Mouse (Mus musculus): ENCODE measurements around the gene Lrpprc. TPM values are rescaled to one million over a fixed set of nuclear protein-coding genes. Genes with fewer than 3 reads are reported as not detected.

The Lrpprc gene
- total RNA-seq, 2 experiments from 2014 or later: 66.4 to 68.3 TPM

DNA sequence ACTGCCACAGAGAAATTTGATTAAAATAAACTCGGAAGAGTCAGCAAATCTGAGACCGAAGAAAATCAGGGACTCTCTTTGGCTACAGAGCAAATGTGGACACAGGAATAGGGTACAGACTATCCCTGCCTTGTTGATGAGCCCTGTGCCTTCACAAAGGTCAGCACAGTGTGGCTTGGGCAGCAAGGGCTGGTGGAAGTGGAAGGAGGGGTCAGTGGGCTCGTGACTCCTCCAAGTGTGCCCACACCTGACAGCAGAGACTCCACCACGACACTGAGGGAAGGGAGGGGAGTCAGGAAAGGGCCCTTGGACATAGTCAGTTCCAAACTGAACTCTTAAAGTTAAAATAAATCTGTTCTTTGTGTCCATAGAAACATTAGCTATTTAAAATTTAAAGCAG is 75.7 kb downstream of the Lrpprc start:
- DNase-seq: no peak

DNA sequence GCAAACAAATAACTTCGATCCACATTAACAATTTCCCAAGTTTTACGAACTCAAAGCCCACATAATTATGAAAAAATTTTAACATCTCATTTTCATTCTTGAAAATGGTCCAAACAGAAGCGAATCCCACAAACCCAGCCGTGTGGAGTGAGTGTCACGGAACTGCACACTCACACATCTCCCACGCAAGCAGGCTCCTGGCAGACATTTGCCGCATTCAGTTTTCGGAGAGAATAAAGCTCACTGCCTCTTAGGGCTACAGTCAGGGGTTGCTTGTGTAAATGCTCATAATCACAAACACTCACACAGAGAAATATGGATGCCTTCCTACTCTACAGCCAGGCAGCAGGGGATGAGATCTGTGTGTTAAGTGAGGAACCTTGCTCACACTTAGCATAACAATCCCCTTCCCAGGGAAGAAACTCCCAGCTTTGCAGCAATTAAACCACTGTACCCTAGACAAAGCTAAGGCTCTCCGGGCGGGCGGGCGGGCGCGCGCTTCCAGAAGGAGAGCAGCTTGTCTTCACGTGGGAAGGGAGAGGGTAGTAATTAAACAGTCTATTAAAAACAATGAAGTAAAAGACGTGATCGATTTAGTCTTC is 76.9 kb downstream of the Lrpprc start:
- DNase-seq: peak; percentile 27 to 39

DNA sequence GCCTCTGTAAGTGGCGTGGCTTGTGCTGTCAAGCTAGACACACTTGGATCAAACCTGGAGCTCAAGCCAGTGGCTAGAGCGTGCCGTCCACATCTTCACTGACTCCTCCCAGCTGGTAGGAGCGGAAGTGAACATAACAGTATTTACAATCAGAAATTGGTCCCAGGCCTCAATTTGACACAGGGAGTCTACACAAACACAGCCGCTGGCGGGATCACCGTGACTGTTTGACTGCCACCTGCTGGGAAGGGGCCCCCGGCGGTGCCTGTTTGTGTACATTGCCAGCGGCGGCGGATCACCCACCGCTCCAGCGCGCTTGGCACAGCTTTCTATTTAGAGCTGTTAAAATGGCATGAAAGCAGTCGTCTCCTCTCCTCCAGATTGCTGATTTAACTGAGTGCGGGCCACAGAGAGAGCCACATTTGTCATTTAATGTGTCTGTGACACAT is 81.2 kb downstream of the Lrpprc start:
- DNase-seq: peak; percentile 34 to 37

DNA sequence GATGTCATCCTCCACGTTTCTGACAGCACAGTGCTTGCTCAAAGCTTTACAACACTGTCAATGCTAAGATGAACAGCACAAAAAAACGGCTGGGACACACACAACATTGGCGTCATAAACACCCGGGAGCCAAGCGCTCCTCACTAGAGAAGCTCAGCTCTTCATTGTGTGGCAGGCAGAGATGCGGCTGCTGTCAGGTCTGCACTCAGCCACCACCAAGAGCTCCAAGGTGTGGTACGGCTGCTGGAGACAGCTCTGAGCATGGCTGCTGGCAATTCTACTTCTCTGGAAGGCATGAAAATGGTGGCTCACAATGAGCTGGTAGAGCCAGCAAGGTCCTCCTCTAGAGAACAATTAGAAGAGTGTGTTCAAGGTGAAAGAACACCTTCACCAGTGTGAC is 81.8 kb downstream of the Lrpprc start:
- no peak for DNase-seq

DNA sequence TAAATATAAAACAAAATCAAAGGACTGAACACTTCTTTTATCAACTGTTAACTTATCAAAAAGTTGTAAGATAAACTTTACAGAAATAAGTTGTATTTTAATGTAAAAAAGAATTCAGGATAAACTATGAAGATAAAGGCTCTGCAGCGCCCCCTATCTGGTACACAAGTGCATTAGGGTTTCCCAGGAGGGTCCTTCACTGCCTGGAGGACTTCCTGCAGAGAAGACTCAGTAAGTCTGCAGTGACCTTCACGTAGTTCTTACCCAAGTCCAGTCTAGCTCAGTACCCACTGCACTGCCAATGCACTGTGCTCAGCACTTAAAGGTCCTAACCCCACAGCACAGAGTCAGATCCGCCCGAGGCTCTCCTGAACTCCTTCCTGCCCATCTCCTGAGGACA is 83.2 kb downstream of the Lrpprc start:
- no peak for DNase-seq

DNA sequence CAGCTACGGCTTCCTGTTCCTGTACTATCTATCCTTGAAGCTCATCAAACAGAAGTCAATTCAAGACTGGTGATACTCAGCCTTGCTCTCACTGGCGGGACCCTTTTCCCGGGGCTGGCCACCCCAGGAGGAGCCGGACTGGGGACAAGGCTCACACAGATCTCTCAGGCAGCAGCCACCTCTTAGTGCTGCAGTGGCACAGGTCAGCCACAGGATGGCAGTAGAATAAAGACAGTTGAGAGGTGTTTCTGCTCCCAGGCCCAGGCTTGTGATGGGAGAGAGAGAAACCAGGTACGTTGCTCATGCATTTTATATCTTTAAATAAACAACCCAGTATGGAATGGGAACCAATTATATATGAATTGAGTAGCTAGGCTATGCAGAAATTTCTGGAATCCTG is 91.9 kb downstream of the Lrpprc start:
- DNase-seq: peak; percentile 64 to 66

DNA sequence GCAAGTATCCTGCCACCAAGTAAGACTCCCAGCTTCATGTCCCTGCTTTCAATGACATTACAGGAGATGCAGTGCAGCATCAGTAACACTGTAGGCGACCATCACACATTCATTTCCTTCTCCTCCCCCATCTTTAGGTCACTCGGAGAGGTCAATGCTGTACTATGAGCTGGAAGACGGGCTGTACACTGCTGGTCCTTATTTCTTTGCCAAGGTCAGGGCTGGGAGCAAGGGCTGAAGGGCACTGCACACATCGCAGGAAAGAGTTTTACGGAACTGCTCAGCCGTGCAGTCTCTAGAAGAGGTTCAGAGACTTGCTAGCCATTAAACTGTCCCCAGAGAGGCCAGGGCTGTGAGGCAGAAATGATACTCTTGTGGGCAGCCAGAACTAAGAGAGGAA is 94.1 kb downstream of the Lrpprc start:
- DNase-seq: no peak

DNA sequence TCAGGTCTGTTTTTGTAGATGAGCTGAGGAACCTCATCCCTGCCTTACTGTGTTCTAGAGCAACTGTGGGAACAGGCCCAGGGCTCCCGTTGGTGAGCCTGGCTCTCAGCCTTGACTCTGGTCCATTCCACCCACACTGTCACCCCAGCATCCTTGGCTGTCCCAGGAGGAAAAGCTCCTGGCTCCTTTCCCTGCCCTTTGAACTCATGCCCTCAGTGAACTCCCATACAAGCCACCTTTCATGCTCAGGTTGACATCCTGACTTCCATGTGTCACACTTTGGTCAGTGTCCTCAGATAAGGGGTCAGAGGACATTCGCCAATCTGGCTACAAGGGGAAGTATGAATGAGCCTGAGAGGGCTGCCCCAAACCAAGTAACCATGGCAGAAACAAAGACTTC is 96.8 kb downstream of the Lrpprc start:
- DNase-seq: no peak

DNA sequence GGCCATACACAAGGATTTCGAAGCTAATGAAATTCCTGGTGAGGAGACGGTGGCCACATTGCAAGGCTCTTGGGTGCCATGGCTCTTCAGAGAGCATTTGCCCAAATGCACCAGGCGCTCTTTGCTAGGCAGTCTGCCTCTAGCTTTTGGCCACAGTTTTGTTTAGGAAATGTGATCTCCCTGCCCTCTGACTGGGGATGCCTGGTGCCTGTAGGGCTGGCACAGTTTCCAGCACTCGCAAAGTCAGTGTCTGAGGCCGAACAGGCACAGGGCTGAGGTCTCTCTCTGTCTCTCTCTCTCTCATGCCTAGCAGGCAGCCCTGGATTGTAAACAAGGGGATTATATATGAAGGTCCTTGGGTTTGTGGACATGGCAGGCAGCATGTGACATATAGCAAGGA is 100.5 kb downstream of the Lrpprc start:
- DNase-seq: no peak

DNA sequence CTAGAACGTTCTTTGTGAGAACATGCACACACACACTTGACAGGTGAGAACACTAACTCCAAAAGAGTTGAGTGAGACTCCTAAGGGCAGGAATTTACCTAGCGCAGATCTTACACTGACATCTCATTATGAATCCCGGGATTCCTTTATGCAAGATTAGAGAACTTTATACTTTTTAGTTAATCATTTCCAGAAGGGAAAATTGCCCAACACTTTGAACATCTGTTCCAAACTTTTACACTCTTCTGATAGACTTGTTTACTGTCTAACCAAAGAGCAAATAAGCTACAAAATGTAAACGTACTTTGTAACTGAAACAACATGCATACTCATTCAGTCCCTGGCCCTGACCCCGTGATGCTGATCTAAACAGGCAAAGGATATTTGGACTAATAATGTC is 101.3 kb downstream of the Lrpprc start:
- DNase-seq: no peak

DNA sequence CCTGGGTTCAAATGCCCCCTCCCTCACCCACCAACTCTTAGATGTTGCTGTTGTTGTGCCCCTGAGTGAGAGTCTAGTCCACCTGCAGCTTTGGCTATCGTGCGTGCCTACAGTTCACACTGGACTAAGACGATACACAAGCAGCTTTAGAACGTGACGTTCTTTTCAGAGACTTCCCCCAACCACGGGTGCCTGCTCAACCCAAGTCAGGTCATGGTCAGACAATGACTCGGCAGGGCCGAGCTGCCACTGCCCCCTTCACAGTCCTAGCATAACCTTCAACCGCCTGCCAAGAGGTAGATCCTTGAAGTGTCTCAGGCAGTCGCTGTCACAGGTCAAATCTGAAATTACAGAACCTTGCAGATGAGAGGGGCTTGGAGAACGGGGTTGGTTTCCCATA is 101.8 kb downstream of the Lrpprc start:
- no peak for DNase-seq

DNA sequence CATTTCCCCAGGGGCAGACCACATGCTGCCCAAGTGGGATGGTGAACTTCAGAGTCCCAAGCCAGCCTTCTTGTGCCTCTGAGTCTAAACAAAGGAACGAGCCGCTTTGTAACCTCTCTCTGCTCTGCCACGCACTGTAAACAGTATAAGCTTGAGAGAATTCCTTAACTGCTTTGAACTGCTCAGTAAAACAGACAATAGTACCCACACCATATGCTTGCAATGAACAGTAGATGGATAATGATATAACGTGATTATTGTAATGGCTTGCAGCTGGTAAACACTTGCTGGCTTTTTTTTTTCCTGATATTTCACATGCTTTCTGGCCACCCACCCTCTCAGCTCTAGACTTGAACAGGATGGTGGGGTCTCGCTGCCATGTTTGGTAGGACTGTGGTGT is 102.6 kb downstream of the Lrpprc start:
- DNase-seq: no peak

DNA sequence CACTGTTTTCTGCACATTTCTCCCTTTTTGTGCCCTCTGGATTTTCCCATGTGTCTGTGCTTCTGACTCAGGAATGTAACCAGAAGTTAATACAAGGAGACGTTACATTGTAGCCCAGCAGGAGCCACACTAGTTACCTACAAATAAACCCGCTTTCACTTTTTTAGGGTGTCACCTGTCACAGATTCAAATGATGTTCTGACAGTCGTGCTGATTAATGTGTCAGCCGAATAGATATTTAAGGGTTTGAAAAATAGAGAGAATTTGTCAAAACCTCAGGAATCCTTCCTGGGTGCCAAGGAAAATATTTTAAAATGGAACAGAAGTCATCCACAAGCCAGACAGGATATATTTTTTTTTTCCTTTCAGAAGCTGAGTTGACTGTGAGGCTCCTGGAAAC is 105.3 kb downstream of the Lrpprc start:
- no peak for DNase-seq

DNA sequence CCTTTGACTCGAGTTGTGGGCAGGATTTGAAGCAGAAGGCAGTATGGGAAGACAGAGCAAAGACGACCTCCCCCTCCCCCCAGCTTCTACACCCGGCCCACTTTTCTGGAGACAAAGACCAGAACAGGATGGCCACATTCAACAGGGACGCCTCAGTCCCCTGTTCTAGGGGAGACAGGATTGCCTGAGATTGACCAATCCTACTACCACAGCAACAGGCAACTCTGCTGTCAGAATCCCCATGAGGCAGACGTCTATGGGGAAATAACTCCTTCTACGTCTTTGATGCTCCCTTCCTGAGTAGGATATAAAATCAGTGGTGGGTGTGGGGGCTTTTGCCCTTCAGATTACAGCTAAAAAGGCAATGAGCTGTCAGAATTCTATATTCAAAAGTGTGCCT is 106.3 kb downstream of the Lrpprc start:
- no peak for DNase-seq

DNA sequence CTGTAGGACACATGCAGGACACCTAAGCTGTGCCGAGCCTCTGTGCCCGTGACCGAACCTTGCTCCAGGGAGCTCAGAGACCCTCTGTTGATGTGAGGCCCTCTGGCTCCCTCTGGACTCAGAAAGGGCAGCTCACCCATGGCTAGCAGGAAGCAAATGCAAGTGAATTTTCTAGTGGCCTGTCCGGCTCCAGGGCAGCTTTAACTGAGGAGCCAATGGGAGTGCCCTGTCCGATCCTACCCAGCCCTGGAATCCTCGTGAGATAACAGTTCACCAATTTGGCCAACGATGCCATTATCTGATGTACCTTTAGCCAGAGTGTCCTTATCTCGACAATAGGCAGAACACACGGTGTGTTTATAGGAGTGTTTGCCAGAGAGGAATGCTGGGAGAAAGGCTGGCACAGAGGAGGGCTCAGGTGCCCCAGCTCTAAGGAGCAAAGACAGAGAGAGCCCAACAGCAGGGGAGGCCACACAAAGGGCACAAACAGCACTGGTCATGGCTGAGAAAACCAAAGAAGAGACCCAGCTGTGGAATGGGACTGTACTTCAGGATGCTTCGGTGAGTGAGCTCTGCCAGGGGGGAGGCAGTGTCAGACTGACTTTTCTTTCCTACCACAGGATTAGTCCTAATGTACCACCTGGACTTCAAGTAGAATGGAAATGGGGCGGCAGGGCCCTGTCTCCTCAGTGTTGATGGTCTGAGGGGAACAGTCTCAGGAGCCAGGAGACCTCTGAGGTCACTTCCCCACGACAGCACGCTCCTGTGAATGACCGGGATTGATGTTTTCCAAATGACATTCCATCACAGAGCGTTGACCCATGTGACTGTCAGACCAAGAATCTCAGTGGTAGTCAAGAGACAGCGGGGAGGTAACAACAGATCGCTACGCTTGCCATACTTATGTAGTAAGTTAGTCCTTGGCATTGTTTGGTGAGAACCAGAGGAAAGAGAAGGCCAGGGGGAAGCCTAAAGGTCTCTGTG is 107.6 kb downstream of the Lrpprc start, which contains the start of gene Abcg5:
Gene Abcg5 (minus strand): TSS at position 278 of the 984 bp plus-strand sequence.
- no peak for DNase-seq

DNA sequence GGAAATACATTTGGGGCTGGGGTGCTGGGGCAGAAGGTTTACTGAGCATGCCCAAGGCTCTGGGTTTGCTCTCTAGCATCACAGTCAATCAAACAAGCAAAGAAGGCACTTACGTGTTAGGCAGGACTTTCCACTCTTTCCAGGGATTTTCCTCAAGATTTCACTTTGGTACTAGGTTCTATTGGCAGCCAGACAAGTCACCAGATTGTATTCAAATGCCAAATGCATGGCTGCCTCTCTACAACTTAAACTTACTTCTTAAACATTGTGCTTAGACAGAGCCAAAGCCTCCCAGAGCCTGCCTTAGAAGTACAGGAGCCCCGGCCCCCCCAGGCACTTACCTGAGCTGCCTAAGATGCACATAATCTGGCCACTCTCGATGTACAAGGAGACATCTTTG is 108.9 kb downstream of the Lrpprc start:
- no peak for DNase-seq

DNA sequence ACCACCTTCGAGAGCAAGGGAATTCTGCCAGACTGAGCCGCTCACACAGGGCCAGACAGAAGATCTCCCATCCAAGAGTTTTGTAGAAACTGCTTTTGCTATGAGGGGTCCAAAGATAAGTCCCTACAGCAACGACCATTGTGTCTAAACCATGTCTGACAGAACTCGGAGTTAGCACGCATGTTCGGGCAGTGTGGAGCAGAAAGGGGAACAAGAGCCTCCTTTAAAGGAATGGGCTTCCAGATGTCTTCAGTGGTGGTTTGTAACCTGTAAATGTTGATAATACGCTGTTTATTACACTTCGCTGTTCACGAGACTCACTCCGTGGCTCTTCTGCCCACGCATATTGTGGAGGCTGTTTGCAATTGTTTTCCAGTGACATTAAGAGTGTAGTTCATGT is 113.0 kb downstream of the Lrpprc start:
- no peak for DNase-seq

DNA sequence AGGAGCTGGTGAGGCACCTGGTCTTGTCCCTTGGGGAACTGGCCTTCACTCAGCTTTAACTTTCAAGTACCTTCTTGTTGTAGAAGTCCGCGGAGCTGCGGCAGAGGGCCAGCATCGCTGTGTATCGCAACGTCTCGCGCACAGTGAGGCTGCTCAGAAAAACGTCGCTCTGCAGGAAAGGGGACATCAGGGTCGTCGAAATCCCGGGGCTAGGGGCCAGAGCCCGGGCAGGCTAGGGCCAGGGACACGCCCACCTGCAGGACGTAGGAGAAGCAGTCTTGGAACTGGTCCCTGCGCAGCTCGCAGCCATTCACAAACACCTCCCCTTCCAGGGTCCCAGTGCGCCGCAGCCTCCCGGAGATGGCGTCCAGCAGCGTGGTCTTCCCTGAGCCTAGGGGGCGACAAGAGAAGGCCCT is 114.6 kb downstream of the Lrpprc start, which contains the start of gene Abcg8:
Gene Abcg8 (plus strand): TSS at position 352 of the 416 bp plus-strand sequence.
- no peak for DNase-seq

DNA sequence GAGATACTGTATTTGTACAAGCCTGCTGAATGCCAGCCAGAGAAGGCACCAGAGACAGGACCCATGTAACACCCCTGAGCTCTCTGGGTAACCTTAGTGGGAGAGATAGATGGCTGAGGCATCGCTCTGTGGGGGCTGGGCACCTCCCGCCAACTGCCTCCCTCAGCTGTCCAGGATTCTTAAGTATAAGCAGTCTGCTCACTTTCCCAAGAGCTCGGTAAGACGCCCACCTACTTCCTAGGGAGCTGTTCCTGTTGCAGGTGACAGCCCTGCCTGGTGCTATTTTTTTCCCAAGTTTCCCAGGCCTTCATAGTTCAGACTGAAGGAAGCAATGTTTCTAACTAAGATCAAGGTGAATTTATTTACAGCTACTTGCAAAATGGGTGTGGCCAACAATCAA is 115.4 kb downstream of the Lrpprc start:
- no peak for DNase-seq

DNA sequence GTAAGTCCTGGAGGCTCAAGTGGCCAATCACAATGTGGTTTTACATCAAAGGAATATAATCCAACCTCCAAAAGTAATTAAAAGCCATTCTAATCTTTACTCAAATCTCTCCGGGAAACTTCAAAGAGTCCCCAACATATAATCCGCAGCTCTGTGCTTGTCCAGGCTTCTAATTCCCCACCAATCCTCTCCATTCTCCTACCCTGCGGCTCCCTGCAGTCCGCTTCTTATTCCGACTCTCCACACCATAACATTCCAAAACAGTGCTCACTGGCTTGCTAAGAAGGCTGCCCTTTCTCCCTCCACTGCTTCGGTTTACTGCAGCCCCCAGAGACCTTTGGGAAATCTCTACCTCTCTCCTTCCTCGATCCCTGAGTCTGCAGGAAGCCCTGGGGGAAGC is 116.5 kb downstream of the Lrpprc start:
- no peak for DNase-seq

DNA sequence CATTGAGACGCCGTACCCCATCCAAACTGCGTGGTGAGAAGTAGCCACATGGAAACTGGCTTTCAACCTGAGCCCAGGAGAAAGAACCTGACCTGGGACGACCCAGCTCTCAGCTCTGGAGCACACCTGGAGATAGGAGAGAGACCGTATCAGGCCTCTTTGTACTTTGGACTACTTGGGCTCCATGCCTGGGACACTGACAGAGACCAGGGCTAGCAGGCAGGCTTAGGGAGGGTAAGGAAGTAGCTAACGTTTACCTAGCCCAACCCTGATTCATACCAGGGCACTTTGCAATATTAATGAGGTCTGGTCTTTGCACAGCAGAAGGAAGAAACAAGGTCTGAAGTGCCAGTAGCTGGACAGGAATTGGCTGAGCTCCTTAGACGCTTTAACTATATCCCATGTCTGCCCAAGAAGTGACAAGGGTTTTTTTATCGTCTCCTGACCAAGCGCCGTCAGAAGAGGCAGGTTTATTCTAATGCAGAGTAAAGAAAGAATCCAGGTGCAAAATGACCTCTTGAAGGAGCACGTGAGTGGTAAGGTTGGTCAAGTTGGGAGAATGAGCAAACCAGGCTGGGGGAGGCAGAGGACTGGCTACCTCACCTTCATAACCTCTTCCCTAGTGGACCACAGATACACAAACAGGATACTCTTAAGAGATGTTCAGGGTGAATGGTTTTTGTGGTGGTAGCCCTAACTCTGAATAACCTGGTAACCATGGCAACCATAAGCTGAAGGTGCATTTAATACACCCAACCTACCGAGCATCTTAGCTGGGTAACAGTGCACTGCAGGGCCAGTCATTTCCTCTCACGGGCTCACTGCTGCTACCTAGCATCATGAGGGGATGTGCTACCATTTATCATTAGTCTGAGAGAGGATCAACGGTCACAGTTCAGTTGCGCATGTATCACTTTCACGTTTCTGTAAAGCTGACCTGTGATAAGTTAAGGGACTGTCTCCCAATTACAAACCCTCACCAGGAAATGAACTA is 117.9 kb downstream of the Lrpprc start:
- DNase-seq: no peak

DNA sequence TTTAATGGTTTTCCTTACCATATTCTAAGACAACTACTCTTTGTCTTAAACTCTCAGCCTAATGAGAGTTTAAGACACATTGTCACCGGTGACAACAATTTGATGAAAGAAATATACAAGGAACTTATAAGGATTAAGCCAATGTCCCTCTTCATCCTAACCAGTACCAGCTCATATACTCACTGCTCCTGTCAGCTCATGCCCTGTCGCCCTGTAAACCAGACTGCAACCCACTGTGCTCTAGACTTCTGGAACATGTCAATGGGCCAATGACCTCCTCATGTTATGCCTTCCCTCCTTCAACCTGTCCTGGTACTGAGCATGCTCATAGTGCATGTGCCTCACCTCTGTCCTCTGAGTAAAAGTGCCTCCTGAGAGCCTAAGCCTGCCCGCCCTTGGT is 122.7 kb downstream of the Lrpprc start:
- DNase-seq: no peak

Data from layer of hippocampus, postnatal 36 days (tissue).